Mouse (Mus musculus): Measurements from ENCODE around the gene Dst. TPM values are rescaled to one million over a fixed set of nuclear protein-coding genes. Genes with fewer than 3 reads are reported as not detected.

Gene Dst
- total and polyA plus RNA-seq, 3 experiments: 66.7 to 404 (median 334) TPM

GRCm38 (mm10) chr1:34183250-34183926 is 275.4 kb downstream of the Dst start:
- Histone ChIP-seq H3K27ac (no peak overlapping the region), H3K36me3 (ENCODE audit: control insufficient read depth, insufficient read depth, low read length) (no peaks in the 10 kb centered on the region), H3K4me1 (ENCODE audit: control insufficient read depth, insufficient read depth, low read length) (no peaks in the 10 kb centered on the region), H3K9ac (ENCODE audit: low read depth, low read length) (no peak overlapping the region), H3K27me3 (ENCODE audit: control insufficient read depth, insufficient read depth, low read length) (no peaks in the 10 kb centered on the region), H3K4me3 (no peak overlapping the region), H3K79me2 (replicated peaks; ENCODE audit: control insufficient read depth, insufficient read depth, low read length) (no peaks in the 10 kb centered on the region)
- no peak for TF ChIP-seq CTCF (IDR thresholded peaks at IDR 0.05)
- TF ChIP-seq EP300 (IDR thresholded peaks at IDR 0.05; ENCODE audit: insufficient read depth, low read depth, low read length): no peak
- no peak for TF ChIP-seq POLR2A (IDR thresholded peaks at IDR 0.05; ENCODE audit: insufficient read depth, low read depth, low read length)
- no peak for DNase-seq
- intact Hi-C loops (cut with DNase I): no loop called here
- WGBS: 95% methylated on average over 12 of the region's 12 CpGs

- intact Hi-C loops (cut with DNase I): no loop called here
- H3K36me3 ChIP-seq (ENCODE audit: control insufficient read depth, insufficient read depth, low read length): no peaks in the 10 kb centered on the region
- no peak for DNase-seq
Observed at GRCm38 (mm10) chr1:34184266-34184665, 276.2 kb downstream of the Dst start.

GRCm38 (mm10) chr1:34186033-34186432 is 278.0 kb downstream of the Dst start:
- Histone ChIP-seq H3K27me3 (ENCODE audit: control insufficient read depth, insufficient read depth, low read length) (no peaks in the 10 kb centered on the region), H3K79me2 (replicated peaks; ENCODE audit: control insufficient read depth, insufficient read depth, low read length) (peaks cover 2% of the 10 kb centered on the region), H3K27ac (no peak overlapping the region), H3K9ac (ENCODE audit: low read depth, low read length) (no peak overlapping the region), H3K4me1 (ENCODE audit: control insufficient read depth, insufficient read depth, low read length) (no peaks in the 10 kb centered on the region; the same call in 1 of the 2 replicates), H3K4me3 (no peak overlapping the region), H3K36me3 (ENCODE audit: control insufficient read depth, insufficient read depth, low read length) (no peaks in the 10 kb centered on the region)
- DNase-seq: no peak
- WGBS: 89% methylated on average over 6 of the region's 6 CpGs
- intact Hi-C loops (cut with DNase I): no loop called here
- no peak for TF ChIP-seq CTCF (IDR thresholded peaks at IDR 0.05)
- no peak for TF ChIP-seq EP300 (IDR thresholded peaks at IDR 0.05; ENCODE audit: insufficient read depth, low read depth, low read length)
- TF ChIP-seq POLR2A (IDR thresholded peaks at IDR 0.05; ENCODE audit: insufficient read depth, low read depth, low read length): no peak

More at GRCm38 (mm10) chr1:34184266-34184665, 276.2 kb downstream of the Dst start:
- no peaks in the 10 kb centered on the region; the same call in 1 of the 2 replicates for H3K4me1 ChIP-seq (ENCODE audit: control insufficient read depth, insufficient read depth, low read length)
- no peak overlapping the region for H3K27ac ChIP-seq
- H3K4me3 ChIP-seq: no peak overlapping the region
- H3K9ac ChIP-seq (ENCODE audit: low read depth, low read length): no peak overlapping the region
- TF ChIP-seq POLR2A (IDR thresholded peaks at IDR 0.05; ENCODE audit: insufficient read depth, low read depth, low read length): no peak
- no peak for TF ChIP-seq CTCF (IDR thresholded peaks at IDR 0.05)
- TF ChIP-seq EP300 (IDR thresholded peaks at IDR 0.05; ENCODE audit: insufficient read depth, low read depth, low read length): no peak
- WGBS: 28% methylated on average over 6 of the region's 6 CpGs
- no peaks in the 10 kb centered on the region for H3K79me2 ChIP-seq (replicated peaks; ENCODE audit: control insufficient read depth, insufficient read depth, low read length)
- no peaks in the 10 kb centered on the region for H3K27me3 ChIP-seq (ENCODE audit: control insufficient read depth, insufficient read depth, low read length)

- Histone ChIP-seq H3K4me3 (no peak overlapping the region), H3K36me3 (ENCODE audit: control insufficient read depth, insufficient read depth, low read length) (no peaks in the 10 kb centered on the region), H3K4me1 (ENCODE audit: control insufficient read depth, insufficient read depth, low read length) (no peaks in the 10 kb centered on the region; the same call in 1 of the 2 replicates), H3K79me2 (replicated peaks; ENCODE audit: control insufficient read depth, insufficient read depth, low read length) (peaks cover 2% of the 10 kb centered on the region), H3K27me3 (ENCODE audit: control insufficient read depth, insufficient read depth, low read length) (no peaks in the 10 kb centered on the region), H3K27ac (no peak overlapping the region), H3K9ac (ENCODE audit: low read depth, low read length) (no peak overlapping the region)
- DNase-seq: no peak
- intact Hi-C loops (cut with DNase I): no loop called here
- TF ChIP-seq POLR2A (IDR thresholded peaks at IDR 0.05; ENCODE audit: insufficient read depth, low read depth, low read length): no peak
- no peak for TF ChIP-seq EP300 (IDR thresholded peaks at IDR 0.05; ENCODE audit: insufficient read depth, low read depth, low read length)
- no peak for TF ChIP-seq CTCF (IDR thresholded peaks at IDR 0.05)
- WGBS: 48% methylated on average over 5 of the region's 5 CpGs
Observed at GRCm38 (mm10) chr1:34187501-34187900, 279.5 kb downstream of the Dst start.

- no peak for DNase-seq
- intact Hi-C loops (cut with DNase I): no loop called here
- 82% methylated on average over 16 of the region's 16 CpGs for WGBS
- Histone ChIP-seq H3K4me3 (no peak overlapping the region), H3K4me1 (ENCODE audit: control insufficient read depth, insufficient read depth, low read length) (no peaks in the 10 kb centered on the region; the same call in 1 of the 2 replicates), H3K36me3 (ENCODE audit: control insufficient read depth, insufficient read depth, low read length) (no peaks in the 10 kb centered on the region), H3K27me3 (ENCODE audit: control insufficient read depth, insufficient read depth, low read length) (no peaks in the 10 kb centered on the region), H3K9ac (ENCODE audit: low read depth, low read length) (no peak overlapping the region), H3K79me2 (replicated peaks; ENCODE audit: control insufficient read depth, insufficient read depth, low read length) (peaks cover 2% of the 10 kb centered on the region), H3K27ac (no peak overlapping the region)
- no peak for TF ChIP-seq EP300 (IDR thresholded peaks at IDR 0.05; ENCODE audit: insufficient read depth, low read depth, low read length)
- no peak for TF ChIP-seq CTCF (IDR thresholded peaks at IDR 0.05)
- TF ChIP-seq POLR2A (IDR thresholded peaks at IDR 0.05; ENCODE audit: insufficient read depth, low read depth, low read length): no peak
Observed at GRCm38 (mm10) chr1:34188721-34189236, 280.8 kb downstream of the Dst start.

- peaks cover 2% of the 10 kb centered on the region for H3K79me2 ChIP-seq (replicated peaks; ENCODE audit: control insufficient read depth, insufficient read depth, low read length)
- 71% methylated on average over 14 of the region's 14 CpGs for WGBS
- H3K36me3 ChIP-seq (ENCODE audit: control insufficient read depth, insufficient read depth, low read length): no peaks in the 10 kb centered on the region
- no peaks in the 10 kb centered on the region for H3K27me3 ChIP-seq (ENCODE audit: control insufficient read depth, insufficient read depth, low read length)
- H3K4me3 ChIP-seq: no peak overlapping the region
- TF ChIP-seq EP300 (IDR thresholded peaks at IDR 0.05; ENCODE audit: insufficient read depth, low read depth, low read length) (no peak), CTCF (IDR thresholded peaks at IDR 0.05) (no peak), POLR2A (IDR thresholded peaks at IDR 0.05; ENCODE audit: insufficient read depth, low read depth, low read length) (no peak)
- no peaks in the 10 kb centered on the region; the same call in 1 of the 2 replicates for H3K4me1 ChIP-seq (ENCODE audit: control insufficient read depth, insufficient read depth, low read length)
- intact Hi-C loops (cut with DNase I): no loop called here
- H3K9ac ChIP-seq (ENCODE audit: low read depth, low read length): no peak overlapping the region
- DNase-seq: no peak
- no peak overlapping the region for H3K27ac ChIP-seq
Observed at GRCm38 (mm10) chr1:34189318-34189717, 281.3 kb downstream of the Dst start.
